Mouse (Mus musculus): ENCODE results near the gene Tdpoz4. TPM values are rescaled to one million over a fixed set of nuclear protein-coding genes. Genes with fewer than 3 reads are reported as not detected.
A peak's percentile ranks its signal among the peaks of the same experiment; 100 is the strongest.
"Not testable (repeated sequence)": the region's sequence is repeated elsewhere in the genome, so short reads cannot be mapped to it uniquely, and the experiment has no call there.

Tdpoz4 gene
- not detected in 2 replicates for polyA plus RNA-seq (2012; rRNA removed)

- H3K27ac ChIP-seq (ENCODE audit: insufficient read depth, low read length); H3K4me1 ChIP-seq (ENCODE audit: control insufficient read depth, insufficient read depth, low read length); H3K4me3 ChIP-seq (ENCODE audit: insufficient read depth, low read length): not testable (repeated sequence)
Observed at GRCm38 (mm10) chr3:93796098-93796497, at the start of gene Tdpoz4. Gene Tdpoz4 (plus strand): TSS chr3:93796398.

GRCm38 (mm10) chr3:93754022-93754421 is 42.2 kb upstream of the Tdpoz4 start:
- H3K4me3 ChIP-seq (ENCODE audit: insufficient read depth, low read length); H3K4me1 ChIP-seq (ENCODE audit: control insufficient read depth, insufficient read depth, low read length); H3K27ac ChIP-seq (ENCODE audit: insufficient read depth, low read length): not testable (repeated sequence)

GRCm38 (mm10) chr3:93772700-93773099 is 23.5 kb upstream of the Tdpoz4 start, which contains the start of gene Gm5773:
Gene Gm5773 (plus strand): TSS chr3:93773000.
- not testable (repeated sequence) for H3K27ac ChIP-seq (ENCODE audit: insufficient read depth, low read length); H3K4me1 ChIP-seq (ENCODE audit: control insufficient read depth, insufficient read depth, low read length); H3K4me3 ChIP-seq (ENCODE audit: insufficient read depth, low read length)

GRCm38 (mm10) chr3:93813341-93813740 is 17.1 kb downstream of the Tdpoz4 start:
- peak; percentile 39 for TF ChIP-seq CTCF (IDR thresholded peaks at IDR 0.05; ENCODE audit: extremely low read depth, insufficient read depth, low read length)
- not testable (repeated sequence) for H3K4me3 ChIP-seq (ENCODE audit: insufficient read depth, low read length); H3K27ac ChIP-seq (ENCODE audit: insufficient read depth, low read length); H3K4me1 ChIP-seq (ENCODE audit: control insufficient read depth, insufficient read depth, low read length)

GRCm38 (mm10) chr3:93825720-93826119 is 29.5 kb downstream of the Tdpoz4 start, which contains the start of gene Tdpoz3:
Gene Tdpoz3 (plus strand): TSS chr3:93826020.
- not testable (repeated sequence) for H3K27ac ChIP-seq (ENCODE audit: insufficient read depth, low read length); H3K4me3 ChIP-seq (ENCODE audit: insufficient read depth, low read length); H3K4me1 ChIP-seq (ENCODE audit: control insufficient read depth, insufficient read depth, low read length)

Other genes with a start within 250 kb of the Tdpoz4 start
- gene S100a10, start 241.3 kb upstream of the Tdpoz4 start, polyA plus RNA-seq (2012; rRNA removed), result 45.9 and 56.7 TPM in 2 replicates
- gene Tdpoz2, start 143.7 kb upstream of the Tdpoz4 start, polyA plus RNA-seq (2012; rRNA removed), result not detected in 2 replicates
- not detected in 2 replicates for gene Tdpoz1, start 120.1 kb upstream of the Tdpoz4 start, polyA plus RNA-seq (2012; rRNA removed)
- not detected in 2 replicates for gene Gm37596, start 103.3 kb upstream of the Tdpoz4 start, polyA plus RNA-seq (2012; rRNA removed)
- 0.08 TPM in 1 of 2 replicates, not detected in the other for gene Gm5773, start 23.4 kb upstream of the Tdpoz4 start, polyA plus RNA-seq (2012; rRNA removed)
- gene Tdpoz3, start 29.6 kb downstream of the Tdpoz4 start, polyA plus RNA-seq (2012; rRNA removed), result not detected in 2 replicates
- not detected in 2 replicates for gene Gm9117, start 147.1 kb downstream of the Tdpoz4 start, polyA plus RNA-seq (2012; rRNA removed)
- gene Tdpoz5, start 164.9 kb downstream of the Tdpoz4 start, polyA plus RNA-seq (2012; rRNA removed), result not detected in 2 replicates